Mouse (Mus musculus): ENCODE results near the gene Dppa5a. TPM values are rescaled to one million over a fixed set of nuclear protein-coding genes. Genes with fewer than 3 reads are reported as not detected.
A peak's percentile ranks its signal among the peaks of the same experiment; 100 is the strongest.
"Not testable (repeated sequence)": the region's sequence is repeated elsewhere in the genome, so short reads cannot be mapped to it uniquely, and the experiment has no call there.

The Dppa5a gene
- not detected in 2 replicates for total RNA-seq (2015)
- not detected in 2 replicates for total RNA-seq (2017)

- ATAC-seq (replicated peaks; ENCODE audit: poor library complexity): not testable (repeated sequence)
These were observed at the start of gene Dppa5a for GRCm38 (mm10) chr9:78367959-78368358. Gene Dppa5a (minus strand): TSS chr9:78368177.

GRCm38 (mm10) chr9:78401596-78401995 is 33.6 kb upstream of the Dppa5a start:
- ATAC-seq (replicated peaks; ENCODE audit: poor library complexity): no peak

DNA sequence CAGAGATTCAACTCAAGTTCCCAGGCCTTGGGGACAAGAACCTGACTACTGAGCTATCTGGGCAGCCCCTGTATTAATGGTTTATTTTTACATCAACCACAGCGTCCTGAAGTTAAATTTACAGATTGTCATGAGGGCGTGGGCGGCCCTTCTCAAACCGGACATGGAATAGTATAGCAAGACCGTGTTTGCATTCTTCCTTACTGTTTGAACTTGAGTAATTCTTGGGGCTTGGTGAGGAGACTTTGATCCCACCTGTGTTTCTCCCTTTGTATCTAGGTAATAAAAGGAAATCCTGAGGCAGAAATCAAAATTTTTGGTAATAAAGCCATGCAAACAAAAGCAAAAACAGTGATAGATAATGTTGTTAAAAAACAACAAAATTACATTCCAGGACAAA is 32.6 kb upstream of the Dppa5a start:
- ATAC-seq (replicated peaks; ENCODE audit: poor library complexity): no peak

- no peak for ATAC-seq (replicated peaks; ENCODE audit: poor library complexity)
These were observed 28.5 kb upstream of the Dppa5a start for GRCm38 (mm10) chr9:78396517-78396916.

DNA sequence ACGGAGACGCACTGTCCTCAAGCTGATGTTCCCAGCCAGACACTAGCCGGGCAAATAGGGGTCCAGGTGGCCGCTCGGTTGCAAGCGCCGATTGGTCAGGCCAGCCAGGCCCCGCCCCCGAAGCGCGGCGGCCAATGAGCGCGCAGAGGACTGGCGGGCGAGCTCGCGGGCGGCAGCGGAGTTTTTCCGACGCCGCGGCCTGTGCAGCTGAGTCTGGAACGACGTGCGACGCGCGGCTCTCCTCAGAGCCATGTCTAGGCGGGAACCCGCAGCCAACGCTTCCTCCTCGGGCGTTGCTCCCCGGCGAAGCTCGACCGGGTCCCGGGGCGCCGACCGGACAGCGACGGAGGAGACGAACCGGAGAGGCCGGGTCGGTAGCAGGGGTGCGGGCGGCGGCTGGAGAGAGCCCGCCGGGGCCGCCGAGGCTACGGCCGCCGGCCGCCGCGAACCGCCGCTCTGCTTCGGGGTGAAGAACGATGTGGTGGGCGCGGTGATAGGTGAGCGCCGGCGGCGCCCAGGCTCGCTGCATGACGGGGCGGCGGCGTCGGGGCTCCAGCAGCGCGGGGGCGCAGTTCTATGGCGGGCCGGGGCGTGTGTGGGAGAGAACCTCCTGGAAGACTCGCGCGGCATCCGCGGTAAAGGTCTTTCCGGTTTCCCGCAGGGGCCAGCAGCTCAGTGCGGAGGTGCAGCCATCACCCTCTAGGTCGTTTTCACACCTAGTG is 27.8 kb upstream of the Dppa5a start, which contains the start of gene Ddx43:
Gene Ddx43 (plus strand): TSS at position 148 of the 722 bp plus-strand sequence.
- ATAC-seq (replicated peaks; ENCODE audit: poor library complexity): peak; percentile 83

DNA sequence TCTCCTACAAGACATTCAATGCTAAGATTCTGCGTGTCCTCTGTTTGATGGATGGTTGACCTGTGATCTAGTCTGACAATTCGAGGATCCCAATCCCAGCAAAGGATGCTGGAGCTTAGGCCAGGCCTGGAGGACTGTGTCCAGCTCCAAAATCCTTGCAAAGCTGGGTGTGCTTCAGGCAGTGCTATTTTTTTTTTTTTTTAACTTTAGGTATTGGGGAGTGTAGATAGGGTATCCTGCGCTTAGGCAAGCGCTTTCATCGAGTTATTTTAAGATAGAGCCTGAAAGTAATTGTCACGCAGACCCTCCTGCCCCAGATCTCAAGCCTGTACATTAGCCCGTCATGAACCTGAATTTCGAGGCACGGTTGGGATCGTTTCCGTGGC is 27.3 kb upstream of the Dppa5a start:
- ATAC-seq (replicated peaks; ENCODE audit: poor library complexity): no peak

DNA sequence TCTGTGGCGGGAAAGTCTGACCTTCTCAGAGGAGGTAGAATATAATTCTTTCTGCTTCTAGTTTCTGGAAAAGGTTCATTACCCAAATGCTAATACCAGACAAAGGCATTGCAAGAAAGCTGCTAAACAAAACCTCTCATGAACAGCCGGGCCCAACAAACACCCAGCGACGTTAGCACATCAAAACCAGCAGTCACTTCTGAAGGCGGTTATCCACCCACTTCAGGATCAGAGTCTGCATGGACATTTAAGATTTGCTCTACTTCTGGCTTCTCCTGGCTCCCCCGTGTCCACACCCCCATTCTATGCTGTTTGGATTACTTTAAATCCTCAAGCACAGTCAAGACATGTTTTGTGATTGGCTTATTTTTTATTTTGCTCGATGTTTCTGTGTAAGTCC is 26.6 kb upstream of the Dppa5a start:
- ATAC-seq (replicated peaks; ENCODE audit: poor library complexity): no peak

DNA sequence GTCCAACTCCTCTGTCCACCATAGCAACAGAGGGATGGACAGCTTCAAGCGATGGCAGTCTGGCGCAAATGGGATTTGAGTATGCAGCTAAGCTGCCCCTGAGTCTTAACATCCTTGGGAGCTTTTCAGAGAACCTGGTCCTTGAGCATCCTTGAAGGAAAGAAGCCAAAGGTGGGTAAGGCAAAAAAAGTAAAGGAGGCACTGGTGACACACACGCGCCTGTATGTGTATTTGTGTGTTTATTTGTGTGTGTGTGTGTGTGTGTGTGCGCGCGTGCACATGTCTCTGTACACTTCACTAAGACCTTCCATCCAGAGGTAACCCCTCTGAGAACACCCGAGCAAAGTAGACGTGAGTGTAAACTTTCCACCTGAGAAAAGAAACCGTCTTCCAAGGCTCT is 25.8 kb upstream of the Dppa5a start:
- ATAC-seq (replicated peaks; ENCODE audit: poor library complexity): no peak

DNA sequence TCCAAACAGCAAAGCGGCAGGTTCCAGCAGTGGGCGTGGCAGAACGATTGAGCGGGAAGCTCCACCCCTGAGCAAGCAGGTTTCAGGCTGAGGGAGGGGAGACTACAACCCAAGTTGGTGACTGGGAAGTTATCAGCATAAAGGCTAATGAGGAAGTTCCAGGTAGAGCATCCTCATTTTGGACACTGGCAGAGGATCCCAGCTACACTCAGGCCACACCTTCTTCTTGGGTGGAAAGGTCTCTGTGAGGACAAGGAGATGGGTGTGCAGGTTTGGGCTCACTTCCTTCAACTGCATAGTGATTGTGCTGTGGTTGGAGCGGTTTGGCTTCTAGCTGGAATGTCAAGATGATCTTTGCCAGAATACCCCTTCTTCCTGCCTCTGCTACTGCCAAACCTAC is 22.0 kb upstream of the Dppa5a start:
- ATAC-seq (replicated peaks; ENCODE audit: poor library complexity): peak; percentile 50

DNA sequence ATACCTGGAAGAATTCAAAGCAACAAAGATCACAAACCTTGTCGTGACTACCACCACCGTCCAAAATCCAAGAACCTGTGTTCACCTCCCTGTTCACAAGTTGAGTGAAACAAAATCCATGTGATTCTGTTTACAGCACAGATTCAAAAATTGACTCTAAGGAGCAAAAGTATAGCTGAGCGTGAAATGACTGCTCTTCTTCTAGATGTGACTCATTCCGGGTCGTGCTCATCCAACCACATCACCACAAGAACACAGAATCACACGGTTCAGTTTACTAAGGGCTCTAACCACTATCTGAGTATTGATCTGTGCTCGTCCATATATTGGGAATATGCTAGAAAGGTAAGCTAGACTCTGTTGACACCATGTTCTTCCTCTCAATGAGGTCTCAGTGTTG is 19.0 kb upstream of the Dppa5a start:
- ATAC-seq (replicated peaks; ENCODE audit: poor library complexity): no peak

DNA sequence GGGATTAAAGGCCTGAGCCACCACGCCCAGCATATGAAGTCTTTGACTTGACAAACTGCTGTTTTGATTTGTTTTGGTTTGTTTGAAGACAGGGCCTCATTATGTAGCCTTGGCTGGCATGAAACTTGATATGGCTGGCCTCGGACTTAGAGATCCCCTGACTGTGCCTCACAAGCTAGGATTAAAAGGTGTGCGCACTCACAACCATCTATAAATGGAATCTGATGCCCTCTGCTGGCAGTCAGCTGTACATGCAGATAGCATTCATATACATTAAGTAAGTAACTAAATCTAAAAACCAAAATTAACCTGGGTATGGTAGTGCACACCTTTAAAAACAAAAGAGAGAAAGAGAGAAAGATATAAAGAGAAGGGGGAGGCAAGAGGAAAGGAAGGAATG is 17.9 kb upstream of the Dppa5a start:
- ATAC-seq (replicated peaks; ENCODE audit: poor library complexity): peak; percentile 72

DNA sequence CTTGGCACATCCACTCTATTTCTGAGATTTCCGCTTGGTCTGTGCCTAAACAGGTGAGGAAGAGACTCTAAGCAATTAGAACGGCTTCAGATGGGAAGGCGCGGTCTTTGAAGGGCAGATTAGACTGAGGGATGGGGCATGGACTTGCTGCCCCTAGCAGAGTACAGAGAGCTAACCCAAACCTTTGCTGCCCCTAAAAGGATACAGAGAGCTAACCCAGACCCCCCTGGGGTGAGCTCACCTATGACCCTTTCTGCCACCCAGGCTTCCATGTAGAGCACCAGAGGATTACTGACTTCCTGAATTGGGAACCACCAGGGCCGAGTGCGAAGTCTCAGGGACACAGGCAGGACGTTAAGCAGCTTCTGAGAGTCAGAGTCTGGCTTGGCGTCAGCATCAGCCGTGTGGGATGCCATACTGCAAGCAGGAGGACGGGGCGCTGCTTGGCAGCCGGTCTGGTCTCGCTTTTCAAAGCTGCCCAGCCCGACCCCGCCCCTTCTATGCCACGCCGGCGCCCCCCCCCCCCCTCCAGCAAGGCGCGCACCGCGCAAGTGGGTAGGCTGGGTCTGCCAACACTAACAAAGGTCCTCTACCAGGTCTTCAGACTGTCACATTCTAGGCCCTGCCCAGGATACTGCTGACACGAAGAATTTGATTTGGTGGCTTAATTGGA is 10.3 kb upstream of the Dppa5a start, which contains the start of gene Ooep:
Gene Ooep (minus strand): TSS at position 613 of the 673 bp plus-strand sequence.
- peak; percentile 78 for ATAC-seq (replicated peaks; ENCODE audit: poor library complexity)

DNA sequence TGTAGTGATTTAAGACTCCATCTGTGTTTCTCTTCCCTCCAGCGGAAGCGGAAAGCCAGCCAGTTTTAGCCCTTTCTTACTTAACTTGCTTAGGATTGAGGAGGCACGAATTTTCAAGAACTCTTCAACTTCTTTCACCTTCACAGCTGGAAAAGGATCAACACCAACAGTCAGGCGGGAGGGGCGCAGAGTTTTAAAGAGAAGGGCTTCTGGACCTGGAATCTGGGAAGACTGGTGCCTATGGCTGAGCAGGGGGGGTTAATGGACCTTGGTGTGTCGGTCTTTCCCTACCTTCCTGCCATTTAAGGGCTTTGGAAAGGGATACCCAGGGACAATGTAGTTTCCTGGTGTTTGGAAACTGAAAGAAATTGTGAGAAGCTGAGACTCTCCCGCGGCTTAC is 9.6 kb upstream of the Dppa5a start:
- no peak for ATAC-seq (replicated peaks; ENCODE audit: poor library complexity)

- no peak for ATAC-seq (replicated peaks; ENCODE audit: poor library complexity)
These were observed 7.5 kb upstream of the Dppa5a start for GRCm38 (mm10) chr9:78375486-78375885.

GRCm38 (mm10) chr9:78374885-78375389 is 7.0 kb upstream of the Dppa5a start:
- ATAC-seq (replicated peaks; ENCODE audit: poor library complexity): no peak

- ATAC-seq (replicated peaks; ENCODE audit: poor library complexity): no peak
These were observed 6.4 kb upstream of the Dppa5a start for GRCm38 (mm10) chr9:78374397-78374796.

DNA sequence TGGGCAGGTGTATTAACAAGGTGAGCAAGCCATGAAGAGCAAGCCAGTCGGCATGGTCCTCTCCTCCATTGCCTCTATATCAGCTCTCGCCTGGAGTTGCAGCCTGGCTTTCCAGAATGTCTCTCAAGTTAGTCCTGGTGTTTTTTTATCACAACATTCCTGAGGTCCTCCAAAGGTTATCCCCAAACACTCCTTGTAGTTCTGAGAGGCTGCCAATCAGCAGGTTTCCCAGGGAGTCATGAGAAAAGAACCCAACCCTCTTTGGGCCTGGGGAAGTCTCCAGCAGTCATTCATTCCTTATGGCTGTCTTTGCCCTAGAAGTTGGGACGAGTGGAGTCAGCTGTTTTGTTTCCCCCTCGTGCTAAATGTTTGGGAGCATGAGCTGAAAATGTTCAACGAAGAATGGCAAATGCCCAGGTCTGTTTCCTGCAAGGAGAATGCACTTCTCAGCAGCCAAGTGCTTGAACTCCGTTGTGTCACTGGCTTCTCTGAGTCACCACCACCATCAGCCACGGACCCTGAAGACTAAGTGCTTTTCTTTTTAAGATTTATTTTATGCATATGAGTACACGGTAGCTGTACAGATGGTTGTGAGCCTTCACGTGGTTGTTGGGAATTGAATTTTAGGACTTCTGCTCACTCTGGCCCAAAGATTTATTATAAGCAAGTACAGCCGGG is 5.0 kb upstream of the Dppa5a start:
- ATAC-seq (replicated peaks; ENCODE audit: poor library complexity): no peak

- ATAC-seq (replicated peaks; ENCODE audit: poor library complexity): no peak
These were observed 3.5 kb upstream of the Dppa5a start for GRCm38 (mm10) chr9:78371441-78371840.

DNA sequence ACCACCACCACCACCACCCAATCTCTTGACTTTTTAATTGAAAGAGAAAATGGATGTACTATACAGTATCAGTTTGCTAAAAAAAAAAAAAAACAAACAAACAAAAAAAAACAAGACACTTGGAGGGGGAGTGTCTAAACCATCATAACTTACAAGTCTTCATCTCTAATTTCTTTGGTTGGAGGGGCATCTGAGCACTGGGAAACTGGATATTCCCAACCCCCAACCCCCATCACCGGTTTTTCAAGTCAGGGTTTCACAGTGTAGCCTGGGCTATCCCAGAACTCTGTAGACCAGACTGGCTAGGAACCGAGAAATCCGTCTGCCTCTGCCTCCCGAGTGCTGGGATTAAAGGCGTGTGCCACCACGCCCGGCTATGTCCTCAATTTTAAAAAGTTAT is 1.8 kb upstream of the Dppa5a start:
- ATAC-seq (replicated peaks; ENCODE audit: poor library complexity): no peak

DNA sequence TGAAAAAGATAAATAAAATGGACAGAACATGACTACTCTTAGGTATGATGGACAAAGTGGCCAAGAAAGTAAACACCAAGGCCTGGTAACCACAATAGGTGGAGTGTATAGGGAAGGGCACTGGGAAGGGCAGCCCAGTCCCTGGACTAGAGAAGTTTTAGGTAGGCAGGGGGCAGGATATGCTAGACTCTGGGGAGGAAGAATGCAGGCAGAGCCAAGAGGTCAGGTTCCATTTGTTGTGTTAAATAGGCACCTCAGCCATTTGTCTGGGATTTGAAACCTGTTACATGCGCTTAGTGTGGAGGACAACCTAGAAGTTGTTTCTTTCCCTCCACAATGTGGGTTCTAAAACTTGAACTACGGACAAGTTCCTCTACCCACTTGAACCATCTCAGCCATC is 1.4 kb upstream of the Dppa5a start:
- no peak for ATAC-seq (replicated peaks; ENCODE audit: poor library complexity)

DNA sequence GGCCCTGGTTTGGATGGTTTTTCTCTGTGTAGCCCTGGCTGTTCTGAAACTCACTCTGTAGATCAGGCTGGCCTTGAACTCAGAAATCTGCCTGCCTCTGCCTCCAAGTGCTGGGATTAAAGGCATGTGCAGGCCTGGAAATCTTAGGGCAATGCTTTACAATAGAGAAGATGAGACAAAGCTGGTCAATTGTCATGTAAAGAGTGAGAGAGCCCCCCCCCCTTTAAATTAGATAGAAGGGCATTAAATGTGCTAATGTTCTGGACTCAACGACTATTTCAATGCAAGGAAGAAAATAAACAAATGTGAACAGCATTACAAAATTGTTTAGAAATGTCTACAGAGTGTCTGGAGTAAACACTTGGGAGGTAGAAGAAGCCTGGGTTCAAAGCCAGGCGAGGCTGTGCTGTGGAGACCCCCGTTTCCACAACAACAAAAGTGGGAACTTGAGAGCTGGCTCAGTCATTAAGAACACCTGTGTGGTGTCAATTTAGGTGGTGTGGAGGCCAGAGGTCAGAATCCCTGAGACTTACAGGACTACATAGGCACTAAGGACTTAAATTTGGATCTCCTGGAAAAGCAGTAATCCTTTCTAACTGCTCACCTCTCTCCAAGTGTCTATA is 805 bp upstream of the Dppa5a start:
- no peak for ATAC-seq (replicated peaks; ENCODE audit: poor library complexity)

Data from megakaryocyte progenitor cell, adult 5-6 weeks (primary cell).